Mouse (Mus musculus) midbrain, embryonic 12.5 days (tissue): Measurements from ENCODE around the gene 2010111I01Rik. TPM values are rescaled to one million over a fixed set of nuclear protein-coding genes. Genes with fewer than 3 reads are reported as not detected.
"Not testable (repeated sequence)": the region's sequence is repeated elsewhere in the genome, so short reads cannot be mapped to it uniquely, and the experiment has no call there.

Source experiments
- ATAC-seq: fragments of 200-750 bp; cut with Nextera tagmentation; 2 replicates; pipeline ENCODE4 v1.8.0; 2017; ENCODE audit warnings: low read depth, moderate TSS enrichment, moderate library complexity; ENCODE audit not compliant: low FRiP score
- H3K27ac ChIP-seq: fragments of 300-500 bp; sonication (generic); replicated peaks from 2 replicates; pipeline ENCODE4 v1.5.1; 2016; ENCODE audit warnings: mild to moderate bottlenecking
- H3K27me3 ChIP-seq: fragments of 300-500 bp; sonication (generic); 2 replicates; pipeline ENCODE4 v1.6.1; 2016; ENCODE audit warnings: mild to moderate bottlenecking
- H3K36me3 ChIP-seq: fragments of 300-500 bp; sonication (generic); 2 replicates; pipeline ENCODE4 v1.6.1; 2016
- H3K4me1 ChIP-seq: fragments of 300-500 bp; sonication (generic); 2 replicates; pipeline ENCODE4 v1.6.1; 2016
- H3K4me2 ChIP-seq: fragments of 300-500 bp; sonication (generic); replicated peaks from 2 replicates; pipeline ENCODE4 v1.6.1; 2016; ENCODE audit warnings: mild to moderate bottlenecking, moderate library complexity
- H3K4me3 ChIP-seq: fragments of 300-500 bp; sonication (generic); 2 replicates; pipeline ENCODE4 v1.5.1; 2016; ENCODE audit warnings: mild to moderate bottlenecking
- H3K9ac ChIP-seq: fragments of 300-500 bp; sonication (generic); replicated peaks from 2 replicates; pipeline ENCODE4 v1.6.1; 2016; ENCODE audit warnings: mild to moderate bottlenecking, moderate library complexity
- H3K9me3 ChIP-seq: fragments of 300-500 bp; sonication (generic); 2 replicates; pipeline ENCODE4 v1.6.1; 2016; ENCODE audit warnings: mild to moderate bottlenecking
- WGBS: fragments of 180-500 bp; shearing (Covaris S2); methylation state at CpG from one replicate; pipeline ENCODE4 v1.1.7; 2016; 5-methylcytosine and 5-hydroxymethylcytosine counted together
- polyA plus RNA-seq: library from polyadenylated mRNA; unstranded; fragments of >200 nt; fragmentation: Nextera tagmentation; extraction: Ambion mirVana; gene quantifications from 2 replicates; pipeline ENCODE4 v1.2.1, GENCODE M21; 2016

The 2010111I01Rik gene
- polyA plus RNA-seq, 1 experiment from 2014 or later = 35.7 TPM

DNA sequence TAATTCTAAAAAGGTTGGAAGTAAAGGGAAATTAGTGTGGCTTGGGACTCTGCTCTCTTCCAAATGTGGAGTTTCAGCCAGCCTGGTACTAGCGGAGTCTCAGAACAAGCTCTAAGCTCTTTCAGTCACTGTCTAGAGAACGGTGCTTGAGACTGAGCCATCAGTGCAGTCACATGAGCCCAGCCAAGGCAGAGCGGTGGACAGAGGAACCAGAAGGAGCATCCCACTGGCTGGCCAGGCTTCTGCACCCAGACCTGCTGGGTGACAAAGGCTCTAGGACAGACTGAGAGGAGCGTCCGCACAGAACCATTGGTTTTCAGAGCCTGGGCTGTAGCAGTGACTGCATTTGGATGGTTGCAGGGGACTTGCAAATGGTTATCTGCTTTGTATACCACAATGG, 337.7 kb downstream of the 2010111I01Rik start:
- no peak for ATAC-seq
- H3K9me3 ChIP-seq = no peaks in the 10 kb centered on the region
- peaks cover 53% of the 10 kb centered on the region for H3K36me3 ChIP-seq
- 0 out of 2 replicates have a peak, but pooled peaks cover 1% of the 10 kb centered on the region for H3K27me3 ChIP-seq
- H3K27ac ChIP-seq = no peak overlapping the region
- H3K4me2 ChIP-seq = no peak overlapping the region
- H3K9ac ChIP-seq = no peak overlapping the region
- H3K4me3 ChIP-seq = no peak overlapping the region
- H3K4me1 ChIP-seq = peaks cover 6% of the 10 kb centered on the region; the same call in 1 of the 2 replicates
- 86% methylated on average over 5 of the region's 5 CpGs for WGBS

DNA sequence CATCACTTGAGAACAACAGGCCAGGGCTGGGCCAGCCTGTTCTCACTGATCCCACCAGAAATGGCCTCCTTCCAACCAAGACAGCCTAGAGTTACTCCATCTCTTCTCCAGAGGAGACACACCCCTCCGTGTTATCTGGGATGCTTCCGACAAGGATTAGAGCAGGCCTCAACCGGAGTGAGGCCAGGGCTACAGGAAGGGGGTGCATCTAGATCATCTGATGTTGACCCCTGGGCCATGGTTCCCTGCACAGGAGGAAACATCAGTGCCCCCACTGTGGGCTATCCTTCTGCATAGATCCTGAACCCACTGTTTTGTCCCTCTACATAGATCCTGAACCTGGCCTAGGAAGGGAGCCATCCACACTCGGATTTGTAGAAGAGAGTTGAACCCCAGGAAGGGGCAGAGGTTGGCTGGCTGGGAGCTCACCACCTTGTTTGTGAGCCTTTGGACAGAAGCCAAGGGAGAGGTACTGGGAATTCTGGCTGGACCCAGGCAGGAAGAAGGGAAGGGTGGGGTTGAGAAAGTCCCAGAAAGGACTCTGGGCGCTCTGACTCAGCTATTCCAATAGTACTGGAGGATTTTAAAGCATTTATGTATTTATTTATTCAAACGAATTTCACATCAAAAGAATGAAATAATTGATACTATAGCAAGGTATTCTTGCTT, 339.6 kb downstream of the 2010111I01Rik start:
- no peak for ATAC-seq
- H3K36me3 ChIP-seq = peaks cover 41% of the 10 kb centered on the region

DNA sequence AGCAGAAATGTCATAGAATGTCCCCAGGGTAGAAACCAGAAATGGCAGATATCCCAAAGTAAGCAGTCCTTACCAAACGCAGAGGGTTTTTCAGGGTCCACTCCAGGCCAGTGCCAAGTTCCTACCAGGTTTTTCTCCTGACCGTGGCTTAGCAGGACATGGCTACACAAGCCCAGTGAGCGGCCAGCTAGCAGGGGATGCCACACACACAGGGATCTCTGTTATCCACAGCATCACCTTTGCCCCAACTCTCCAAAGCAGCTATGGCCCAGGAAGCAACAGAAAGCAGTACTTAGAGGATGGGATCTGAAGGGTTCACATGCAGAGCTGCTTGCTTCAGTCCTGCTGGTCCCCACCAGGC, 340.1 kb downstream of the 2010111I01Rik start:
- no peak for ATAC-seq
- Histone ChIP-seq H3K9ac (no peak overlapping the region), H3K9me3 (no peaks in the 10 kb centered on the region), H3K36me3 (peaks cover 38% of the 10 kb centered on the region), H3K4me1 (peaks cover 6% of the 10 kb centered on the region; the same call in 1 of the 2 replicates), H3K27me3 (no peaks in the 10 kb centered on the region), H3K4me2 (no peak overlapping the region), H3K27ac (no peak overlapping the region), H3K4me3 (no peak overlapping the region)
- WGBS = 51% methylated on average over 3 of the region's 3 CpGs

More for the DNA sequence above, 339.6 kb downstream of the 2010111I01Rik start:
- Histone ChIP-seq H3K4me2 (no peak overlapping the region), H3K4me1 (peaks cover 6% of the 10 kb centered on the region; the same call in 1 of the 2 replicates), H3K4me3 (no peak overlapping the region), H3K27ac (no peak overlapping the region), H3K9ac (no peak overlapping the region), H3K27me3 (no peaks in the 10 kb centered on the region), H3K9me3 (no peaks in the 10 kb centered on the region)
- 75% methylated on average over 6 of the region's 6 CpGs for WGBS

DNA sequence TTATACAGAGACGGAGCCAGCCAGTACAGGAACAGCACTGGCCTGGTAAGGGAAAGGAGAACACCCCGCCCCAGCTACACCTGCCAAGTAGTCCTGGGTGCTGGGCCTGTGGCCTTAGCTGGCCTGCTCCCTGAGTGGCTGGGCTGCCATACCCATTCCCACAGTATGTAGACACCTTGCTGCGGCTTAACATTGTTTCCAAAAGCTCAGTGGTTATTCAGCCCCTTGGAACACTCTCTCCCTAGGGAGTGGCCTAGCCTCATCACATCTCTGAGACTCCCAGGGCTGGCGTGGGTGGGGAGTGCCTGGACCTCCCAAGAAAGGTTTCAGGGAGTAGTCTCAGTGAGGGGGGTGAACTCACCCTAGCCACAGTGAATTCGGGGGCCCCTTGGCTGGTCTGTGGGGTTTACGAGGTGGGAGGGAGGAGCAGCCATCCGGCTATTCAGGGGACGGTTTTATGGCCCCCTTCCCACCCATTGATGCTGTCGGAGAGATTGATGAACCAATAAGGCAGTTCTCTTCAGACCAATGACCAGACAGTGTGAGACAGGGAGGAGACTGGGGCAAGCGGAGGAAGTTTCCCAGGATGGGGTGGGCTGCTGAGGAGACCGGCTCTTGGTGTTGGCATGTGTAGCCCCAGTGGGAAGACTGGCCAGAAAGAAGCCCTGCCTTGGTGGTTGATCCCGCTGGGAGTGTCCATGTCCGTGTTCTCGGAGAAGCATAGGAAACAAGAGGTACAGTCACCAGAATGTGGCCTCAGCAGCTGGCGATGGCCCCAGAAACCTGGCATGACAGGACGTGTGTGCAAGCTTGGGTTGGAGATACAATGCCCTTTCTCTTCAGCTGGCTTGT, 340.7 kb downstream of the 2010111I01Rik start:
- Histone ChIP-seq H3K4me2 (no peak overlapping the region), H3K27ac (no peak overlapping the region), H3K4me3 (no peak overlapping the region), H3K4me1 (peaks cover 6% of the 10 kb centered on the region; the same call in 1 of the 2 replicates), H3K9me3 (no peaks in the 10 kb centered on the region), H3K27me3 (no peaks in the 10 kb centered on the region), H3K36me3 (peaks cover 32% of the 10 kb centered on the region), H3K9ac (no peak overlapping the region)
- 77% methylated on average over 16 of the region's 16 CpGs for WGBS
- 0 out of 2 replicates have a peak, but pooled peaks have one; percentile 35 for ATAC-seq

DNA sequence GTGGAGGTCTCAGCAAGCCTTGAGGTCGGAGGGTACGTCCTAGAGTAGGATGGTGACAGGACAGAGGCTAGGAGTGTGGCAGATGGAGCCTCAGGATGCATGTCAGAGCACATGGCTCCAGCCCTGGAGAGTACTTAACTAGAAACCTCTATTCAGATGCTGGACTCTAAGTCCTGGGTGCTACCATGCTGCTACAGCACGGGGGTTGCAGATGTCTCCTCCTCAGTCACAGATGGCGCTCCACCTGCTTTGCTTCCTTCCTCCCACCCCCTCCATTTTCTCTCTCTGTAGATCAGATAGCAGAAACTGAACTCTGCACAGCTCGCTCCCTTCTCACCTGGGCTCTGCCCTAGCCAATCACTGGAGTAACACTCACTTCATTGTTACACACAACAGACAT, 342.1 kb downstream of the 2010111I01Rik start:
- Histone ChIP-seq H3K4me1 (peaks cover 4% of the 10 kb centered on the region; the same call in 1 of the 2 replicates), H3K4me3 (no peak overlapping the region), H3K36me3 (peaks cover 19% of the 10 kb centered on the region), H3K9ac (no peak overlapping the region), H3K4me2 (no peak overlapping the region), H3K27me3 (no peaks in the 10 kb centered on the region), H3K9me3 (no peaks in the 10 kb centered on the region), H3K27ac (no peak overlapping the region)
- ATAC-seq = no peak
- 90% methylated on average over 5 of the region's 5 CpGs for whole genome bisulfite sequencing

DNA sequence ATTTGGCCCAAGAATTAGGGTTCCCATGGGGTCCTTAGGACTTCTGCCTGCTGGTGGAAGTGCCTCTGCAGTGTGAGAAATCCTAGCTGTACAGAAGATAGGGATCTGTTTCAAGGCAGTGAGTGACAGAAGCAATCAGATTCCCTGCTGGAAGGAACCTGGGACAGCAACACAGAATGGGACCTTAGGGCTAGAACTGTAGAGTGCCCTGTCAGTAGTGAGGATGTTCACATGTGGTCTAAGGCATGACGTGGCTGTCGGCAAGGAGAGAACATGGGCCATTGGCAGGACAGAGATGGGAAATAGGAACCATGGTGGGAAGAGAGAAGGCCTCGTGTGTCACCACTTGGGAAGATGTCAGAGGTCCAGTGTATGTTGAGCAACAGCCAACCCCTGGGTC, 344.9 kb downstream of the 2010111I01Rik start:
- Histone ChIP-seq H3K27ac (no peak overlapping the region), H3K4me2 (no peak overlapping the region), H3K9ac (no peak overlapping the region), H3K9me3 (no peaks in the 10 kb centered on the region), H3K4me3 (no peak overlapping the region), H3K4me1 (peaks cover 3% of the 10 kb centered on the region; the same call in 1 of the 2 replicates), H3K36me3 (peaks cover 5% of the 10 kb centered on the region; the same call in 1 of the 2 replicates), H3K27me3 (no peaks in the 10 kb centered on the region)
- WGBS = 88% methylated on average over 3 of the region's 3 CpGs
- ATAC-seq = no peak

DNA sequence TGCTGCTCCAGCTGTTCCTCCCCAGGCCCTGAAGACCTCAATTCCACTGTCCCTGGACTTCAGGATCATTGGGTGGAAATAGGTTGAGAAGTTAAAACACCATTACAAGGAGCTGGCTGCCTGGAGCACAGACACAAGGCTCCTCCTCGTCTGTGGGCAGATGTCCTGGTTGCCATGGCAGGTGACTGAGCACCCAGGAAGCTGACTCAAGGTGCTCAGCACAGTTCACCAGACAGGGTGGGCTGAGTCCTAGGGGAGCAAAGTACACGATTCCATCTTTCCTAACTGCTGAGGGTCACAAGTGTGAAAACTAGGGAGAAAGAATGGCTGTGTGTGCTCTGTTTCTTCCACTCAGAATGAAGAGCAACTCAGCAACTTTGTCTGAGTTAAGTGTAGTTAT, 346.5 kb downstream of the 2010111I01Rik start:
- Histone ChIP-seq H3K9me3 (no peaks in the 10 kb centered on the region), H3K27me3 (no peaks in the 10 kb centered on the region), H3K27ac (no peak overlapping the region), H3K9ac (no peak overlapping the region), H3K4me3 (no peak overlapping the region), H3K36me3 (peaks cover 10% of the 10 kb centered on the region; the same call in 1 of the 2 replicates), H3K4me1 (no peaks in the 10 kb centered on the region), H3K4me2 (no peak overlapping the region)
- WGBS = 69% methylated on average over 2 of the region's 2 CpGs
- ATAC-seq = no peak

DNA sequence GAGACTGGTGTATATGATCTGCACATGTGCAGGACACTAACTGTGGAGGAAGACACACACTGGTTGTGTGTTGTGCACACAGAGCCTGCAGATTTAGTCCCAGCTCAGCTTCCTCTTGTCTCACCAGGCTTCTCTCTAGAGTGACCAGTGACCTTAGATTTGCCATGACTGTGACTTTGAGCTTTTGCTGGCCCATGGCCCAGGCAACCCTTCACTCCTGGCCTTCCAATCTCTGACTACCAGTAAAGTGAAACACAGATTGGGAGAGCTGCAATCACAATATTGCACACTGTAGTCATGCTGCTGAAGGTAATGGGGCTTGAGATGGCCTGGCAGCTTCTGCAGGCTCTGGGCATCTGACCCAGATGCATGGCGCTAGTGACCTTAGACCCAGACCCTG, 348.6 kb downstream of the 2010111I01Rik start:
- ATAC-seq = no peak
- Histone ChIP-seq H3K27me3 (no peaks in the 10 kb centered on the region), H3K4me3 (no peak overlapping the region), H3K27ac (no peak overlapping the region), H3K4me2 (no peak overlapping the region), H3K4me1 (0 out of 2 replicates have a peak, but pooled peaks cover 6% of the 10 kb centered on the region), H3K9ac (no peak overlapping the region), H3K36me3 (peaks cover 19% of the 10 kb centered on the region), H3K9me3 (no peaks in the 10 kb centered on the region)
- 97% methylated on average over 1 of the region's 1 CpGs for WGBS

DNA sequence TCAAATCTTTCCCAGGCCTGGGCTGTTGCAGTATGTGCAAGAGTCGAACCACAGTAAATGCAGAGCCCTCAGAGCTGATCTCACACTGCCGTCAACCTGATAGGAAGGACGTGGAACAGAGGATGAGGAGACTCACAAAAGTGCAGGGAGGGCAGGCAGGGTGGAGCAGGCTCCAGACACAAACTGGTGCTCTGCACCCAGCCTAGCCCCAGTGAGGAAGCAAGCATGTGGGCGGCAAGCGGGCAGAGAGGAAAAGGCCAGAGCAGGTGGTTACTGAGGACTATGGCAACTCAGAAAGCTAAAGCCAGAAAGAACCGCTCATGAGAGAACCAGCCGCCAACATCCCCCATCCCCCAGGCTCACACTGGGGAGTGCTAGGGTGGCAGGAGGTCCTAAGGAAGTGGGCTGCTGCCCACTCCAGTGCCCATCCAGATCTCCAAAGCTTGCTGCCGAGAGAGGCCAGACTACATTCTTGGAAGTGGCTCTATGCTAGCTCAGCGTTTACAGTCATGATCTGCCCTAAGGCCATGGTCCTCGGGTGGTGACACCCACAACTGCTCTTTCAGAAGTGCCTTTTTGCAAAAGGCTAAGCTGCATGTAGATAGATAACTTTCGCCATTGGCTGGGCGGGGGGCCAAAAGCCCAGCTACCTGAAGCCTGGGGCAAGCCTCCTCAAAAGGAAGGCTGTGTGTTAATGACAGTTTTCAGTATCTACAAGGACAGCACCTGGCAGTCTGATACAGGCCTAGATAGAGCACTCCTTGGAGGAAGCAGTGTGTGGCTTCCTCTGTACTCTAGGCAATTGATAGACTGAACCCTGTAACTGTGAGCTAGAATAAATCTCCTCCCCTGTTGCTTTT, 349.3 kb downstream of the 2010111I01Rik start:
- Histone ChIP-seq H3K27me3 (no peaks in the 10 kb centered on the region), H3K4me2 (no peak overlapping the region), H3K27ac (no peak overlapping the region), H3K9me3 (no peaks in the 10 kb centered on the region), H3K4me1 (0 out of 2 replicates have a peak, but pooled peaks cover 6% of the 10 kb centered on the region), H3K36me3 (peaks cover 19% of the 10 kb centered on the region), H3K9ac (no peak overlapping the region), H3K4me3 (no peak overlapping the region)
- no peak for ATAC-seq
- 86% methylated on average over 12 of the region's 12 CpGs for WGBS

DNA sequence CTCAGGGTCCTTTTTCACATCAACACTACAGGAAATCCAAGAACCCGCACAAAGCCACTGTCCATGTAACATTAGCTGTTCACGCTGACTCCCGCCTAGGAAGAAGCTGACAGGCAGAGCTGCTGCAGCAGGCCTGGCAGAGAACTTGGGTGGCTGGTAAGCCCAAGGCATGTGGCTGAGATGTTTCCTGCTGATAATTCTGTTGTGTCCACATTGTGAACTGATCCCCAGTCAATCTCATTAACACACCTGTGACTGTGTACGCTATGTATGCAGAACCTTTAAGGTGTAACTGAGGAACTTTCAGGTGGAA, 349.9 kb downstream of the 2010111I01Rik start:
- no peak for ATAC-seq

DNA sequence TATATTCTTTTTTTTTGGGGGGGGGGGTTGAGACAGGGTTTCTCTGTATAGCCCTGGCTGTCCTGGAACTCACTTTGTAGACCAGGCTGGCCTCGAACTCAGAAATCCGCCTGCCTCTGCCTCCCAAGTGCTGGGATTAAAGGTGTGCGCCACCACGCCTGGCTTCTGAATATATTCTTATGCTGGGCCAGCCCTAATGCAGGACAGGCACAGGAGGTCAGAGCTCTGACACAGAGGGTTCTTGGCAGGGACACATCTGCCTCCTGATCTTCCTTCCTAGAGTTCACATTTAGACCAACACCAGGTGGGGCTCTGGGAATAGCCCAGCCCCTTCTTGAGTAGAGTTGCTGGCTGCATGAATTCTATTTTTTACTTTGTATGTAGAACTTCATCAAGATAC, 350.4 kb downstream of the 2010111I01Rik start:
- not testable (repeated sequence) for H3K27me3 ChIP-seq, H3K4me2 ChIP-seq, ATAC-seq, H3K4me1 ChIP-seq, H3K9me3 ChIP-seq, H3K9ac ChIP-seq, H3K27ac ChIP-seq, H3K4me3 ChIP-seq
- 93% methylated on average over 4 of the region's 4 CpGs for WGBS
- peaks cover 19% of the 10 kb centered on the region for H3K36me3 ChIP-seq

More for the DNA sequence above, 349.9 kb downstream of the 2010111I01Rik start:
- H3K27ac ChIP-seq = no peak overlapping the region
- H3K9me3 ChIP-seq = no peaks in the 10 kb centered on the region
- no peak overlapping the region for H3K9ac ChIP-seq
- no peaks in the 10 kb centered on the region for H3K27me3 ChIP-seq
- 0 out of 2 replicates have a peak, but pooled peaks cover 6% of the 10 kb centered on the region for H3K4me1 ChIP-seq
- H3K4me2 ChIP-seq = no peak overlapping the region
- 88% methylated on average over 4 of the region's 4 CpGs for WGBS
- peaks cover 19% of the 10 kb centered on the region for H3K36me3 ChIP-seq
- H3K4me3 ChIP-seq = no peak overlapping the region
